17 mouse cellular contexts compared by ENCODE assay signal in genomic region chr11:62006680-62007079, GRCm38 (mm10). TPM values are rescaled to one million over a fixed set of nuclear protein-coding genes. Genes with fewer than 3 reads are reported as not detected.
DNase-seq lines count a peak whose midpoint lies in the region; ATAC-seq and TF ChIP-seq lines count a peak whose summit lies in the region.
"Had no signal": no experiment of that assay in that cellular context is flagged by ENCODE, and none has a peak within 500 bp of the region (broad histone marks: within the 10 kb centered on the region; RNA-seq: fewer than 3 reads in every experiment).

No protein-coding gene starts in this region.

- DNase-seq in heart, adult 18-20 months = no peak
- no peak for DNase-seq in lung, embryonic 14.5 days
- DNase-seq in lung, postnatal 10 days = no peak
- DNase-seq in cerebellum, adult 11-12 months = no peak
- DNase-seq: adrenal gland, postnatal 14 days; cerebellum, adult 8-10 months; forebrain, postnatal 0 days; kidney, adult 8-10 months; retina, postnatal 1 day; thymus, postnatal 14 days had no signal

- H3K4me1 ChIP-seq in heart, embryonic 13.5 days = peaks cover 28% of the 10 kb centered on the region
- no peaks in the 10 kb centered on the region; the same call in 1 of the 2 replicates for H3K4me1 ChIP-seq in lung, embryonic 14.5 days (ENCODE audit: insufficient read depth)
- peaks cover 22% of the 10 kb centered on the region for H3K4me1 ChIP-seq in embryonic fibroblast, embryonic 13.5 days (ENCODE audit: control insufficient read depth, insufficient read depth, low read length)
- peaks cover 10% of the 10 kb centered on the region; the same call in 1 of the 2 replicates for H3K4me1 ChIP-seq in stomach, embryonic 15.5 days
- H3K4me1 ChIP-seq: neural tube, embryonic 12.5 days had no signal

- TF ChIP-seq CTCF in lung, embryonic 14.5 days (IDR thresholded peaks at IDR 0.05; ENCODE audit: low read depth) = no peak
- TF ChIP-seq CTCF in embryonic fibroblast, embryonic 13.5 days (IDR thresholded peaks at IDR 0.05; ENCODE audit: borderline replicate concordance, insufficient read depth, low read length) = no peak

- no peaks in the 10 kb centered on the region for H3K9me3 ChIP-seq in heart, embryonic 13.5 days
- no peaks in the 10 kb centered on the region for H3K9me3 ChIP-seq in lung, embryonic 14.5 days (ENCODE audit: low read depth, low read length)
- H3K9me3 ChIP-seq in stomach, embryonic 15.5 days = no peaks in the 10 kb centered on the region
- H3K9me3 ChIP-seq: limb, embryonic 12.5 days; neural tube, embryonic 12.5 days had no signal

- WGBS in heart, embryonic 13.5 days = 49% methylated on average over 5 of the region's 5 CpGs
- 42% methylated on average over 5 of the region's 5 CpGs for WGBS in lung, embryonic 14.5 days
- WGBS in stomach, embryonic 15.5 days = 39% methylated on average over 5 of the region's 5 CpGs

- H3K27me3 ChIP-seq in heart, embryonic 13.5 days (replicated peaks) = no peaks in the 10 kb centered on the region
- H3K27me3 ChIP-seq in lung, embryonic 14.5 days (ENCODE audit: insufficient read depth, low read length) = no peaks in the 10 kb centered on the region
- H3K27me3 ChIP-seq in stomach, embryonic 15.5 days (replicated peaks) = no peaks in the 10 kb centered on the region
- H3K27me3 ChIP-seq: limb, embryonic 12.5 days; neural tube, embryonic 12.5 days had no signal

- no peaks in the 10 kb centered on the region for H3K36me3 ChIP-seq in heart, embryonic 13.5 days
- H3K36me3 ChIP-seq in lung, embryonic 14.5 days (ENCODE audit: insufficient read depth) = no peaks in the 10 kb centered on the region
- H3K36me3 ChIP-seq in stomach, embryonic 15.5 days = no peaks in the 10 kb centered on the region
- H3K36me3 ChIP-seq: limb, embryonic 12.5 days; neural tube, embryonic 12.5 days had no signal

- ATAC-seq in heart, embryonic 13.5 days (ENCODE audit: extremely low read depth, insufficient number of reproducible peaks, low FRiP score, low TSS enrichment) = no peak
- ATAC-seq in lung, embryonic 14.5 days (ENCODE audit: insufficient read depth) = no peak
- ATAC-seq in stomach, embryonic 15.5 days (ENCODE audit: insufficient read depth, low FRiP score, low read depth) = no peak
- ATAC-seq in erythroblast, adult 5-6 weeks (replicated peaks; ENCODE audit: low FRiP score, poor library complexity, severe bottlenecking) = no peak
- ATAC-seq: forebrain, postnatal 0 days had no signal

- no peak overlapping the region for H3K27ac ChIP-seq in heart, embryonic 13.5 days (replicated peaks)
- H3K27ac ChIP-seq in lung, embryonic 14.5 days (ENCODE audit: low read depth) = no peak overlapping the region
- H3K27ac ChIP-seq in embryonic fibroblast, embryonic 13.5 days (ENCODE audit: insufficient read depth, low read length) = peak overlapping the region; percentile 96; the same call in 1 of the 2 replicates
- H3K27ac ChIP-seq in stomach, embryonic 15.5 days = no peak overlapping the region
- H3K27ac ChIP-seq: limb, embryonic 12.5 days; neural tube, embryonic 12.5 days had no signal

- TF ChIP-seq POLR2A in embryonic fibroblast, embryonic 13.5 days (IDR thresholded peaks at IDR 0.05; ENCODE audit: low read depth, low read length) = no peak

- H3K4me2 ChIP-seq in heart, embryonic 13.5 days = peak overlapping the region; percentile 49; the same call in 1 of the 2 replicates
- peak overlapping the region; percentile 32; the same call in 1 of the 2 replicates for H3K4me2 ChIP-seq in lung, embryonic 14.5 days
- H3K4me2 ChIP-seq in stomach, embryonic 15.5 days = no peak overlapping the region; the same call in 1 of the 2 replicates
- H3K4me2 ChIP-seq: limb, embryonic 12.5 days; midbrain, embryonic 11.5 days; neural tube, embryonic 12.5 days had no signal

- 0 out of 2 replicates have a peak overlapping the region, but pooled peaks have one; percentile 15 for H3K4me3 ChIP-seq in heart, embryonic 13.5 days
- no peak overlapping the region for H3K4me3 ChIP-seq in lung, embryonic 14.5 days (ENCODE audit: low read depth, low read length)
- H3K4me3 ChIP-seq in embryonic fibroblast, embryonic 13.5 days (ENCODE audit: insufficient read depth, low read length) = no peak overlapping the region
- H3K4me3 ChIP-seq in stomach, embryonic 15.5 days (replicated peaks) = 0 out of 2 replicates have a peak overlapping the region, but pooled peaks have one; percentile 5
- H3K4me3 ChIP-seq: limb, embryonic 12.5 days; neural tube, embryonic 12.5 days had no signal

- H3K9ac ChIP-seq in heart, embryonic 13.5 days = no peak overlapping the region
- no peak overlapping the region for H3K9ac ChIP-seq in lung, embryonic 14.5 days
- H3K9ac ChIP-seq in stomach, embryonic 15.5 days = no peak overlapping the region
- H3K9ac ChIP-seq: forebrain, postnatal 0 days; limb, embryonic 12.5 days; neural tube, embryonic 12.5 days had no signal

RNA-seq across cellular contexts. Expression of gene Specc1, which starts 50.1 kb away (rescaled TPM):
- 12.2 and 13.1 TPM in 2 replicates for polyA plus RNA-seq in heart, embryonic 13.5 days (2015; fragmentation: Nextera tagmentation; extraction: Ambion mirVana)
- total RNA-seq in heart, adult 18-20 months (2021) = 1 to 10 TPM; 4.7 to 6.1 TPM
- 13.0 and 13.4 TPM in 2 replicates for polyA plus RNA-seq in lung, embryonic 14.5 days (2014; fragmentation: Nextera tagmentation; extraction: Ambion mirVana)
- 47.3 and 93.9 TPM in 2 replicates for polyA plus RNA-seq in embryonic fibroblast, embryonic 13.5 days (2011; ENCODE audit: insufficient read length, low read depth, missing spikeins)
- polyA plus RNA-seq in stomach, embryonic 15.5 days (2015; fragmentation: Nextera tagmentation; extraction: Ambion mirVana) = 9.8 and 13.4 TPM in 2 replicates
- total RNA-seq in erythroblast, adult 5-6 weeks (2015; ENCODE audit: low replicate concordance) = 950 and 990 TPM in 2 replicates
- total RNA-seq in erythroblast, adult 5-6 weeks (2017; ENCODE audit: low replicate concordance) = 2,020 and 2,075 TPM in 2 replicates

Comparison
In these comparisons a context has a peak if more than half of its experiments do, and no peak if none do; other contexts are left out.
1. H3K4me3 ChIP-seq: peak in heart, embryonic 13.5 days (single experiment) and stomach, embryonic 15.5 days (single experiment); none in lung, embryonic 14.5 days (single experiment) and embryonic fibroblast, embryonic 13.5 days (single experiment).